Mouse (Mus musculus): ENCODE data around the gene Ltbp3. TPM values are rescaled to one million over a fixed set of nuclear protein-coding genes. Genes with fewer than 3 reads are reported as not detected.
A peak's percentile ranks its signal among the peaks of the same experiment; 100 is the strongest.

The Ltbp3 gene
- polyA plus RNA-seq, 1 experiment from 2014 or later: 11.6 TPM

GRCm38 (mm10) chr19:5798700-5799479, 58.2 kb downstream of the Ltbp3 start:
- no peaks in the 10 kb centered on the region for H3K27me3 ChIP-seq (replicated peaks; ENCODE audit: control insufficient read depth, insufficient read depth, low read length)
- peak overlapping the region; percentile 98 for H3K4me2 ChIP-seq (ENCODE audit: low read length)
- ATAC-seq: no peak
- peak overlapping the region; percentile 12; the same call in 1 of the 2 replicates for H3K27ac ChIP-seq (ENCODE audit: low read depth, low read length)
- H3K36me3 ChIP-seq (ENCODE audit: control insufficient read depth, insufficient read depth, low read length): peaks cover 22% of the 10 kb centered on the region
- H3K9me3 ChIP-seq (ENCODE audit: control insufficient read depth, low read length): no peaks in the 10 kb centered on the region
- peak overlapping the region; percentile 66 for H3K9ac ChIP-seq (ENCODE audit: low read depth, low read length)
- H3K4me3 ChIP-seq (ENCODE audit: low read length): peak overlapping the region; percentile 97
- peaks cover 32% of the 10 kb centered on the region for H3K4me1 ChIP-seq (ENCODE audit: control insufficient read depth, insufficient read depth, low read depth, low read length)
- WGBS: under 1% methylated on average over 7 of the region's 7 CpGs

- Histone ChIP-seq H3K27me3 (replicated peaks; ENCODE audit: control insufficient read depth, insufficient read depth, low read length) (no peaks in the 10 kb centered on the region), H3K9me3 (ENCODE audit: control insufficient read depth, low read length) (no peaks in the 10 kb centered on the region), H3K4me1 (ENCODE audit: control insufficient read depth, insufficient read depth, low read depth, low read length) (peaks cover 35% of the 10 kb centered on the region), H3K4me3 (ENCODE audit: low read length) (peak overlapping the region; percentile 97), H3K36me3 (ENCODE audit: control insufficient read depth, insufficient read depth, low read length) (peaks cover 22% of the 10 kb centered on the region), H3K9ac (ENCODE audit: low read depth, low read length) (peak overlapping the region; percentile 96), H3K4me2 (ENCODE audit: low read length) (peak overlapping the region; percentile 98), H3K27ac (ENCODE audit: low read depth, low read length) (peak overlapping the region; percentile 86)
- no peak for ATAC-seq
- under 1% methylated on average over 10 of the region's 10 CpGs for WGBS
These were observed 59.1 kb downstream of the Ltbp3 start for GRCm38 (mm10) chr19:5799566-5800349.

DNA sequence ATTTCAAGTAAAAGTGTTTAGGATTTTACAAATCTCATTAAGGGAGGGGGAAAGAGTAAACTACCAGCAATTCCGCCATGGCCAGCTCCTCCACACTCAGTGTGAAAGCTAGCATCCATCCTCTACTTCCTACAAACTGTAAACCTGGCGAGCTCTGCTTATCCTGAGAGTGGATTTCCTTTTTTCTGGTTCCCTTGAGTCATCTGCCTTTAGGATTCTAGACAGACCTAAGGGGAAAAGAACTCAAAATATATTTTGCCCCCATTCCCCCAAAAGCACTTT, 59.6 kb downstream of the Ltbp3 start:
- no peaks in the 10 kb centered on the region for H3K9me3 ChIP-seq (ENCODE audit: control insufficient read depth, low read length)
- H3K4me3 ChIP-seq (ENCODE audit: low read length): peak overlapping the region; percentile 97
- ATAC-seq: no peak
- peaks cover 19% of the 10 kb centered on the region for H3K36me3 ChIP-seq (ENCODE audit: control insufficient read depth, insufficient read depth, low read length)
- peak overlapping the region; percentile 96 for H3K9ac ChIP-seq (ENCODE audit: low read depth, low read length)
- H3K27ac ChIP-seq (ENCODE audit: low read depth, low read length): peak overlapping the region; percentile 86
- H3K4me2 ChIP-seq (ENCODE audit: low read length): peak overlapping the region; percentile 98
- 2% methylated on average over 2 of the region's 2 CpGs for WGBS
- no peaks in the 10 kb centered on the region for H3K27me3 ChIP-seq (replicated peaks; ENCODE audit: control insufficient read depth, insufficient read depth, low read length)
- peaks cover 30% of the 10 kb centered on the region for H3K4me1 ChIP-seq (ENCODE audit: control insufficient read depth, insufficient read depth, low read depth, low read length)

- no peak for ATAC-seq
- peak overlapping the region; percentile 96 for H3K9ac ChIP-seq (ENCODE audit: low read depth, low read length)
- no peaks in the 10 kb centered on the region for H3K27me3 ChIP-seq (replicated peaks; ENCODE audit: control insufficient read depth, insufficient read depth, low read length)
- H3K9me3 ChIP-seq (ENCODE audit: control insufficient read depth, low read length): no peaks in the 10 kb centered on the region
- H3K4me2 ChIP-seq (ENCODE audit: low read length): peak overlapping the region; percentile 98
- peak overlapping the region; percentile 86 for H3K27ac ChIP-seq (ENCODE audit: low read depth, low read length)
- WGBS: under 1% methylated on average over 19 of the region's 19 CpGs
- peaks cover 26% of the 10 kb centered on the region for H3K4me1 ChIP-seq (ENCODE audit: control insufficient read depth, insufficient read depth, low read depth, low read length)
- peaks cover 17% of the 10 kb centered on the region for H3K36me3 ChIP-seq (ENCODE audit: control insufficient read depth, insufficient read depth, low read length)
- H3K4me3 ChIP-seq (ENCODE audit: low read length): peak overlapping the region; percentile 97
These were observed 60.1 kb downstream of the Ltbp3 start for GRCm38 (mm10) chr19:5800632-5801431.

GRCm38 (mm10) chr19:5801432-5801964, 60.8 kb downstream of the Ltbp3 start:
- peaks cover 26% of the 10 kb centered on the region for H3K4me1 ChIP-seq (ENCODE audit: control insufficient read depth, insufficient read depth, low read depth, low read length)
- peak overlapping the region; percentile 86 for H3K27ac ChIP-seq (ENCODE audit: low read depth, low read length)
- peaks cover 14% of the 10 kb centered on the region for H3K36me3 ChIP-seq (ENCODE audit: control insufficient read depth, insufficient read depth, low read length)
- H3K9ac ChIP-seq (ENCODE audit: low read depth, low read length): peak overlapping the region; percentile 96
- H3K4me3 ChIP-seq (ENCODE audit: low read length): peak overlapping the region; percentile 97
- whole genome bisulfite sequencing: 2% methylated on average over 3 of the region's 3 CpGs
- no peak for ATAC-seq
- H3K27me3 ChIP-seq (replicated peaks; ENCODE audit: control insufficient read depth, insufficient read depth, low read length): no peaks in the 10 kb centered on the region
- no peaks in the 10 kb centered on the region for H3K9me3 ChIP-seq (ENCODE audit: control insufficient read depth, low read length)
- peak overlapping the region; percentile 98 for H3K4me2 ChIP-seq (ENCODE audit: low read length)

DNA sequence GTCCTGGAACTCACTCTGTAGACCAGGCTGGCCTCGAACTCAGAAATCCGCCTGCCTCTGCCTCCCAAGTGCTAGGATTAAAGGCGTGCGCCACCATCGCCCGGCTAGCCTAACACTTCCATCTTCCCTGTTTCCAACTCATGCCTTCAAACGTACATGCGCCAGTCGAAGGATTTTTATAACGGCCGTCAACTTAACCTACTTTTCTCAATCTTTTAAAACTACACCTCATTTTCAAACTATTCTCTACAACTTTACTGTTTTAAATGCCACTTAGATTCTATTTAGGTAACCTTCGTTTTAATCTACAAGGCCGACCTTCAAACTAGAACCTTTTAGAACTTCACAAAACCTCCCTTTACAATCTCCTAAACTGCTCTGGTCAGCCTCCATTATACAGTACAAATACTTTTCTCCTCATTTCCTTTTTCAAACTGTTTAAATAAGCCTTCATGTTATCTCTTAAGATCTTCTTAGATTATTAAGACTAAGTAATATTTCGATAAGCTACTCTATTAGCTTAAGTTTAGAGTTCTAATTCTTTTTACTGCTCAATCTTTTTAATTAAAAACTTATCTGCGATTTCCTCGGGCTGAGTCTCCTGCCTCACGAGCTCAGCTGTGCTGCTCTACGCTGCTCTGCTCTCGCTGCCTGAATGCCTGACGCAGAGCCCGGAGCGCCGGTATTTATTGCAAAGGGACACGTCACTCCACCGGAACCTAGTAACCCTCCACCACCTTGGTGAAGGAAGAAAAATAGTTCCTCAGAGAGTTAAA, 61.5 kb downstream of the Ltbp3 start:
- ATAC-seq: no peak

DNA sequence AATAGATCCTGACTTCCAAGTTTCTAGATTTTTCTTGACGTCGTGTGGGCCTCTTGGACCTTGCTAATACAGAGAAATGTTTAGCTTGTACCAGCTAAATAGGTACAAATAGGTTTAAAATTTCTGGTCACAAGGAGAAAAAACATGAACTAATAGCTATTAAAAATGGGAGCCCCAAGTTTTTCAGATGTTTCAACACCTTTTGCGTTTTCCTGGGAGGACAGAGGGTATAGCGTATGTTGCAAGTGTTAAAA, 62.0 kb downstream of the Ltbp3 start:
- no peak for ATAC-seq
- Histone ChIP-seq H3K4me1 (ENCODE audit: control insufficient read depth, insufficient read depth, low read depth, low read length) (peaks cover 23% of the 10 kb centered on the region), H3K36me3 (ENCODE audit: control insufficient read depth, insufficient read depth, low read length) (peaks cover 6% of the 10 kb centered on the region), H3K9me3 (ENCODE audit: control insufficient read depth, low read length) (no peaks in the 10 kb centered on the region), H3K27ac (ENCODE audit: low read depth, low read length) (peak overlapping the region; percentile 100), H3K4me3 (ENCODE audit: low read length) (peak overlapping the region; percentile 48), H3K4me2 (ENCODE audit: low read length) (peak overlapping the region; percentile 88), H3K27me3 (replicated peaks; ENCODE audit: control insufficient read depth, insufficient read depth, low read length) (no peaks in the 10 kb centered on the region), H3K9ac (ENCODE audit: low read depth, low read length) (peak overlapping the region; percentile 82)
- WGBS: under 1% methylated on average over 4 of the region's 4 CpGs

More for the DNA sequence above, 61.5 kb downstream of the Ltbp3 start:
- Histone ChIP-seq H3K4me1 (ENCODE audit: control insufficient read depth, insufficient read depth, low read depth, low read length) (peaks cover 23% of the 10 kb centered on the region), H3K9ac (ENCODE audit: low read depth, low read length) (peak overlapping the region; percentile 96), H3K4me2 (ENCODE audit: low read length) (peak overlapping the region; percentile 98), H3K36me3 (ENCODE audit: control insufficient read depth, insufficient read depth, low read length) (peaks cover 9% of the 10 kb centered on the region), H3K4me3 (ENCODE audit: low read length) (peak overlapping the region; percentile 97), H3K27ac (ENCODE audit: low read depth, low read length) (peak overlapping the region; percentile 100), H3K27me3 (replicated peaks; ENCODE audit: control insufficient read depth, insufficient read depth, low read length) (no peaks in the 10 kb centered on the region), H3K9me3 (ENCODE audit: control insufficient read depth, low read length) (no peaks in the 10 kb centered on the region)
- under 1% methylated on average over 25 of the region's 25 CpGs for WGBS

GRCm38 (mm10) chr19:5803041-5803880, 62.6 kb downstream of the Ltbp3 start:
- H3K27me3 ChIP-seq (replicated peaks; ENCODE audit: control insufficient read depth, insufficient read depth, low read length): no peaks in the 10 kb centered on the region
- ATAC-seq: peak; percentile 98
- H3K36me3 ChIP-seq (ENCODE audit: control insufficient read depth, insufficient read depth, low read length): peaks cover 3% of the 10 kb centered on the region; the same call in 1 of the 2 replicates
- H3K4me2 ChIP-seq (ENCODE audit: low read length): peak overlapping the region; percentile 88
- peak overlapping the region; percentile 48 for H3K4me3 ChIP-seq (ENCODE audit: low read length)
- no peaks in the 10 kb centered on the region for H3K9me3 ChIP-seq (ENCODE audit: control insufficient read depth, low read length)
- peak overlapping the region; percentile 100 for H3K27ac ChIP-seq (ENCODE audit: low read depth, low read length)
- peaks cover 23% of the 10 kb centered on the region for H3K4me1 ChIP-seq (ENCODE audit: control insufficient read depth, insufficient read depth, low read depth, low read length)
- peak overlapping the region; percentile 82 for H3K9ac ChIP-seq (ENCODE audit: low read depth, low read length)
- WGBS: under 1% methylated on average over 67 of the region's 67 CpGs

Measured in hindbrain, embryonic 16.5 days (tissue).